Mouse (Mus musculus) heart, embryonic 14.5 days (tissue): ENCODE data around the gene Satb2. TPM values are rescaled to one million over a fixed set of nuclear protein-coding genes. Genes with fewer than 3 reads are reported as not detected.

Experiments used
- ATAC-seq: fragments of 200-750 bp; cut with Nextera tagmentation; 2 replicates; pipeline ENCODE4 v1.8.0; 2017; ENCODE audit warnings: low read depth, moderate TSS enrichment; ENCODE audit not compliant: insufficient number of reproducible peaks, insufficient read depth, low FRiP score
- H3K27ac ChIP-seq, 2 experiments: fragments of 200-500 bp in 1 of 2; fragments of 300-500 bp in 1 of 2; sonication (generic) in 1 of 2; replicated peaks in 1 of 2; 2 replicates each; pipeline ENCODE4 v1.5.1; 2012 to 2014; ENCODE audit warnings: low read depth in 2 of 2, low read length in 2 of 2, control low read depth in 1 of 2, mild to moderate bottlenecking in 1 of 2, mixed read lengths in 1 of 2; ENCODE audit not compliant: control insufficient read depth in 1 of 2, insufficient read depth in 1 of 2
- H3K27me3 ChIP-seq: fragments of 300-500 bp; sonication (generic); 2 replicates; pipeline ENCODE4 v1.6.1; 2014; ENCODE audit warnings: mild to moderate bottlenecking, low read length, control low read depth; ENCODE audit not compliant: control insufficient read depth, insufficient read depth
- H3K36me3 ChIP-seq: fragments of 300-500 bp; sonication (generic); 2 replicates; pipeline ENCODE4 v1.6.1; 2014; ENCODE audit warnings: mild to moderate bottlenecking, control low read depth, low read length, mixed read lengths; ENCODE audit not compliant: control insufficient read depth, insufficient read depth
- H3K4me1 ChIP-seq, 2 experiments: fragments of 200-500 bp in 1 of 2; fragments of 300-500 bp in 1 of 2; sonication (generic) in 1 of 2; 2 replicates each; pipeline ENCODE4 v1.6.1; 2012 to 2014; ENCODE audit warnings: low read length in 2 of 2, control low read depth in 1 of 2, mixed read lengths in 1 of 2; ENCODE audit not compliant: control insufficient read depth in 2 of 2, insufficient read depth in 2 of 2
- H3K4me2 ChIP-seq: fragments of 300-500 bp; sonication (generic); 2 replicates; pipeline ENCODE4 v1.6.1; 2014; ENCODE audit warnings: mild to moderate bottlenecking, low read length
- H3K4me3 ChIP-seq, 2 experiments: fragments of 200-500 bp in 1 of 2; fragments of 300-500 bp in 1 of 2; sonication (generic) in 1 of 2; 2 replicates each; pipeline ENCODE4 v1.5.1; 2012 to 2014; ENCODE audit warnings: low read length in 2 of 2, mild to moderate bottlenecking in 2 of 2, control low read depth in 1 of 2, low read depth in 1 of 2, moderate library complexity in 1 of 2; ENCODE audit not compliant: control insufficient read depth in 1 of 2, insufficient read depth in 1 of 2
- H3K9ac ChIP-seq: fragments of 300-500 bp; sonication (generic); 2 replicates; pipeline ENCODE4 v1.6.1; 2014; ENCODE audit warnings: mild to moderate bottlenecking, low read length
- H3K9me3 ChIP-seq: fragments of 300-500 bp; sonication (generic); 2 replicates; pipeline ENCODE4 v1.6.1; 2016; ENCODE audit warnings: low read length, control low read depth; ENCODE audit not compliant: control insufficient read depth
- WGBS: fragments of 180-500 bp; shearing (Covaris S2); extraction: QIAGEN DNeasy Blood & Tissue Kit; methylation state at CpG from one replicate; pipeline ENCODE4 v1.1.7; 2014; 5-methylcytosine and 5-hydroxymethylcytosine counted together
- polyA plus RNA-seq: library from polyadenylated mRNA; unstranded; fragments of >200 nt; fragmentation: Nextera tagmentation; extraction: Ambion mirVana; gene quantifications from 2 replicates; pipeline ENCODE4 v1.2.1, GENCODE M21; 2014

Gene Satb2
- polyA plus RNA-seq, 1 experiment from 2014 or later = 0.08 TPM

DNA sequence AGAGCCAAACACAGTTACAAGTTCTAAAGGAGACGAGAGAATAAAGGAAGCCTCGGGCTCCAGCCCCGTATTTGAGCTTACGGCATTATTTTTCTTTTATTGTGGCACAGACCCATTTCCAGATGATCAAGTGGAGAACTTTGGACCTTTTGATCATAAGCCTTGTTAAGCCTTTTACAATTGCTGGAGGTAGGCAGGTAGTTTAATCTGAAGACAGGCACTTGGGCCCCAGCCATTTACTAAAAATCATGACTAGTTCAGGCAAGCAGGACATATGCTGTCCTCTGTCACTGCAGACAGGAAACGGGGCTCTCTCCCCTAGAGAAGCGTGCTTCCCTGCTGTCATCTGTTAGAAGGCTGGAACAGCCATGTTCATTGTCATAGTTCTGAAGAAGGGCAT is 26.9 kb downstream of the Satb2 start:
- H3K4me2 ChIP-seq = no peak overlapping the region
- ATAC-seq = no peak
- no peaks in the 10 kb centered on the region for H3K27me3 ChIP-seq
- no peak overlapping the region for H3K27ac ChIP-seq
- no peaks in the 10 kb centered on the region for H3K36me3 ChIP-seq
- no peak overlapping the region for H3K4me3 ChIP-seq
- H3K9ac ChIP-seq = no peak overlapping the region
- 75% methylated on average over 6 of the region's 6 CpGs for WGBS
- H3K4me1 ChIP-seq = no peaks in the 10 kb centered on the region
- no peaks in the 10 kb centered on the region for H3K9me3 ChIP-seq

DNA sequence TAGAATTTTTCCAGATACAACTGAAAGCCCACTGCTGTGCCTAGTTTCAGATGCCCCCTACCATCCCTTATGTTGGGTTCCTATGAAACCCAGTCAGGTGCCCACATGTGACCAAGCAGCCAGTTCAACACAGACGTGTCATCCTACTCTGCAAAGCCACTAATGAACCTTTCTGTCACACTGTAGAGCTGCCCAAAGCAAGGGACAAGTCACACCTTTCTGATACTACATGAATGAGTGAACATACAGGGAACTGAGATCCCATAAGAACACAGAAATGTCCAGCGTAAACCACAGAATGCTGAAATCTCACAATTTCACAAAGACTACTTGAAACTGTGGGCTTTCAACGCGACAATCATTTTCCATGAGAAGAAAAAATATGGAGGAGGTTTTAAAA is 39.0 kb downstream of the Satb2 start:
- 90% methylated on average over 4 of the region's 4 CpGs for WGBS
- no peaks in the 10 kb centered on the region for H3K9me3 ChIP-seq
- no peaks in the 10 kb centered on the region for H3K36me3 ChIP-seq
- H3K4me1 ChIP-seq = no peaks in the 10 kb centered on the region
- no peaks in the 10 kb centered on the region for H3K27me3 ChIP-seq
- H3K4me3 ChIP-seq = no peak overlapping the region
- H3K9ac ChIP-seq = no peak overlapping the region
- no peak overlapping the region for H3K27ac ChIP-seq
- no peak overlapping the region for H3K4me2 ChIP-seq
- ATAC-seq = no peak

DNA sequence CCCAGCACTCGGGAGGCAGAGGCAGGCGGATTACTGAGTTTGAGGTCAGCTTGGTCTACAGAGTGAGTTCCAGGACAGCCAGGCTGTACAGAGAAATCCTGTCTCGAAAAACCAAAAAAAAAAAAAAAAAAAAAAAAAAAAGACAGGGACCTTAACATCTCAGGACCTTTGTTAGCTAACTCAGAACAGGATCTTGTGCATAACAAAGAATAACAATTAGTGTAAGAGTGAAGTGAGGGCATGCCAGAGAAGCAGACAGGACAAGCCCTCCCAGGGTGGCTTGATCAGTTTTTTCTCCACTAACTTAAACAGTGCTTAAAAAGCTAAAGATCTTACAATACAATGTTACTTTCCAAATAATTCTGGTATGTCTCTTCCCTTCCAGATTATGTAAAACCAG is 40.0 kb downstream of the Satb2 start:
- WGBS = 77% methylated on average over 3 of the region's 3 CpGs
- ATAC-seq = no peak

DNA sequence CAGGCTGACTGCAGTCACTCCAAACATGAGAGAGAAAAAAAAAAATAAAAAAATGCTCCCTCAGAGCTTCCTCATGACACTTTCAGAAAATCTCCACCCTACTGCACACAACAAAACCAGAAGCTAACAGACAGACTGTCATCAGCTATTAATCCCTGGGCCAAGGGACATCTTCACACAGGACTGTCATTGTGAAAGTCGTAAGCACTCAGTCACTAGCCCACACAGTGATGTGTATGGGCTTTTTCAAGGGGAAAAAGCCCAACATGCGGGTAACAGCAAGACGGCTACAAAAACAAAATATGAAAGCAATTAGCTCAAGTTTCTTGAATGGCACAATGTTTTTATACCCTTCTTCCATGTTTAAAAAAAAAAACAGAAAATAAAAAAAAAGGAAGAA is 41.9 kb downstream of the Satb2 start:
- WGBS = 76% methylated on average over 3 of the region's 3 CpGs
- H3K9ac ChIP-seq = no peak overlapping the region
- ATAC-seq = no peak

More for the DNA sequence above, 40.0 kb downstream of the Satb2 start:
- H3K27me3 ChIP-seq = no peaks in the 10 kb centered on the region
- no peaks in the 10 kb centered on the region for H3K36me3 ChIP-seq
- no peak overlapping the region for H3K27ac ChIP-seq
- H3K4me3 ChIP-seq = no peak overlapping the region
- no peaks in the 10 kb centered on the region for H3K4me1 ChIP-seq
- H3K4me2 ChIP-seq = no peak overlapping the region
- H3K9ac ChIP-seq = no peak overlapping the region
- H3K9me3 ChIP-seq = no peaks in the 10 kb centered on the region

DNA sequence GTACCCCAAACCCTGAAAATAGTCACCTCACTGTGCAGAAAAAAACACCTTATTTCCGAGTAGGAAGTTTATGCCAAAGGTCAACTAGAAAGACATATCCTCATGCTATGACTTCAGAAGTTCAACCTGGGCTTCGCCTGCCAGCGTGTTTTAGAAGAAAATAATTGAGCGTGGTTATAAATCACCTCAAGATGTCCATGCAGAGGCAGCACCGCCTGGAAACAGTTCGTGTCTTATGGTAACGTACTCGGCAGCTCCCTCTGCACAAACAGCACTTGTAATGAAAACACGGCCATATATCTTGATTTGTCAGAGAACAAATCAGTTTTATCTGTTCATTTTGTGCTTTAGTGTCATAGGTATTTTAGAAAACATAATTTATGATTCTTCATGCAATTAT is 44.6 kb downstream of the Satb2 start:
- WGBS = 86% methylated on average over 9 of the region's 9 CpGs
- Histone ChIP-seq H3K4me3 (no peak overlapping the region), H3K4me1 (no peaks in the 10 kb centered on the region), H3K27me3 (no peaks in the 10 kb centered on the region), H3K4me2 (no peak overlapping the region), H3K27ac (no peak overlapping the region), H3K36me3 (no peaks in the 10 kb centered on the region), H3K9me3 (no peaks in the 10 kb centered on the region), H3K9ac (no peak overlapping the region)
- ATAC-seq = no peak

More for the DNA sequence above, 41.9 kb downstream of the Satb2 start:
- H3K9me3 ChIP-seq = no peaks in the 10 kb centered on the region
- no peak overlapping the region for H3K4me3 ChIP-seq
- H3K27me3 ChIP-seq = no peaks in the 10 kb centered on the region
- H3K4me1 ChIP-seq = no peaks in the 10 kb centered on the region
- no peak overlapping the region for H3K27ac ChIP-seq
- H3K4me2 ChIP-seq = no peak overlapping the region
- H3K36me3 ChIP-seq = no peaks in the 10 kb centered on the region

DNA sequence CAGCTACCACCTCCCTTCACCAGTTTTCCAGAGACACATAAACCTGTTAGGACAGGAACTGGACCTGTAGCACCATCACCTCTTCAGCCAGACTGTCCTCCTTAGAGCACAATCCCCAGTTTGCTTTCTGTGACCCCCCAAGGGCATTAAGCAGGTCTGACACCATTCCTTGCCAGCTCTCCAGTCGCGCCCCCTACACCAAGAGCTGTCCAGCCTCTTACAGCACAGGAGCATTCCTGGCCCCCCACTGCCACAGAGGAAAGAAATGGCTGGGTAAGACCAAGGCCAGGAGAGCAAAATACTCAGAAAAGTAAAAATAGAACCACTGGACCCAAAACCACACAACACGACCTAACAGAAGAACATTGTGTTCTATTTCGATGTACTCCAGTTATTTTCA is 48.4 kb downstream of the Satb2 start:
- Histone ChIP-seq H3K4me2 (no peak overlapping the region), H3K36me3 (no peaks in the 10 kb centered on the region), H3K27ac (no peak overlapping the region), H3K27me3 (no peaks in the 10 kb centered on the region), H3K9me3 (no peaks in the 10 kb centered on the region), H3K4me3 (no peak overlapping the region), H3K4me1 (peaks cover 0 to 4% of the 10 kb centered on the region in 2 experiments; a peak in 1 of 4 replicates), H3K9ac (no peak overlapping the region)
- ATAC-seq = no peak
- WGBS = 61% methylated on average over 4 of the region's 4 CpGs

DNA sequence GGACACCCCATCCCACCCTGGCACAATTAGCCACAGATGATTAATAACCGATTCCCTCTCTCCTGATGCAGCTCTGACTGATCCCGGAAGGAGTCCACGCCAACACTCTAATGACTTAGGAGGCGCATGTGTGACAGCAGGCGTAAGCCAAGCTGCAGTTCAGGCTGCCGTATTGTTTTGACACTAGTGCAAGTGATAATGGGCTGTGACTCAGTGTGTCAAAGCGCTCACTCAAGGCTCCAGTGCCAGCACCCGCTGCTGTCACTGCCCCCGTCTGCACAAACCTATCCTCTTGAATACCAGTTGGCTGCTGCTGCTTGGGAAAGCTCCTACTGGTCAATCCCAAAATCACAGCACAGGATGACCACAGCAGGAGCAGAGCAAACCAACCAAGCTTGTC is 49.7 kb downstream of the Satb2 start:
- H3K9ac ChIP-seq = no peak overlapping the region
- H3K9me3 ChIP-seq = no peaks in the 10 kb centered on the region
- WGBS = 49% methylated on average over 9 of the region's 9 CpGs
- H3K4me1 ChIP-seq = peaks cover 0 to 4% of the 10 kb centered on the region in 2 experiments; a peak in 1 of 4 replicates
- ATAC-seq = no peak
- no peak overlapping the region for H3K27ac ChIP-seq
- H3K27me3 ChIP-seq = no peaks in the 10 kb centered on the region
- no peak overlapping the region for H3K4me2 ChIP-seq
- H3K4me3 ChIP-seq = no peak overlapping the region
- no peaks in the 10 kb centered on the region for H3K36me3 ChIP-seq

DNA sequence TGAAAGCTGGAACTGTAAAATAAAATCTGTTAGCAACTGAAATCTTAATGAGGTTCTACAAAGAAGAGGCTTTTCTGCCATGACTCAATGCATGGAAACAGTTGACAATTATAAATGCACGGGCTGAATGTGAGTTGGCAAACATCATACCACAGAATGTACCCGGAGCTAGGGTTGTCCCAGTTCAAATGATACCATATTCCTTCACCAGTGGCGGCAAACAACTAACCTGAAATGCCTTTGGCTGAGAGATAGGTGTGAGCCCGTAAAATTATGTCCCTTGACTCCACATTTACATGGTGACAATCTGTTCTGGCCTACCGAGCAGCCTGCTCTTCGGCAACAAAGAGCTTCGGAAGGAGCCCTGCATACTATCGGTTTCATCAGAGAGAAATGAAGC is 58.0 kb downstream of the Satb2 start:
- Histone ChIP-seq H3K4me2 (no peak overlapping the region), H3K4me3 (no peak overlapping the region), H3K27me3 (no peaks in the 10 kb centered on the region), H3K4me1 (no peaks in the 10 kb centered on the region), H3K27ac (no peak overlapping the region), H3K9me3 (no peaks in the 10 kb centered on the region), H3K36me3 (no peaks in the 10 kb centered on the region), H3K9ac (no peak overlapping the region)
- 87% methylated on average over 8 of the region's 8 CpGs for WGBS
- ATAC-seq = no peak
